Mouse (Mus musculus) WW6 (cell line): Measurements from ENCODE around the gene Cdadc1.

Experiments used
- DNase-seq: peaks from one replicate; pipeline ENCODE4 v3.0.0-alpha.2; 2013; ENCODE audit warnings: low read depth, low spot score

The Cdadc1 gene

DNA sequence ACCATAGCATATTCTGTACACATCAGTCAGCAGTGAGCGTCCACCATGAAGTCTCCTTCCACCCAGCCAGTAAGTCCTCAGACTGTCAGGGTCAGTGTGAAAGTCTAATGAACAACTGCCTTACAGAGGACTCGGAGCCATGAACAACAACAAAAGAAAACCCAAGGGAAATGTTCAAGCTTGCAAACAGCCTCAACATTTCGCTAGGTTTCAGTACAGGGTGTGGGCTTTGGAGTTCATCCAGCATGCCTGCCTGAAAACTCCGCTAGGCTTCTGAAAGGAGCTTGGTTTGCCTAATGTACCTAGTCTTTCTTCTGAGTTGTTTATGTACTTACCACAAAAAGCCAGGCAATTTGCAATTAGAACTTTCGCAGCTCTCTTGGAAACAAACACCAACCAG is 53.8 kb downstream of the Cdadc1 start:
- DNase-seq, result no peak

- DNase-seq, result no peak
These were observed 54.5 kb downstream of the Cdadc1 start for GRCm38 (mm10) chr14:59543158-59543826.

- no peak for DNase-seq
These were observed 57.0 kb downstream of the Cdadc1 start for GRCm38 (mm10) chr14:59540761-59541160.

- DNase-seq, result no peak
These were observed 57.5 kb downstream of the Cdadc1 start for GRCm38 (mm10) chr14:59540230-59540629.

DNA sequence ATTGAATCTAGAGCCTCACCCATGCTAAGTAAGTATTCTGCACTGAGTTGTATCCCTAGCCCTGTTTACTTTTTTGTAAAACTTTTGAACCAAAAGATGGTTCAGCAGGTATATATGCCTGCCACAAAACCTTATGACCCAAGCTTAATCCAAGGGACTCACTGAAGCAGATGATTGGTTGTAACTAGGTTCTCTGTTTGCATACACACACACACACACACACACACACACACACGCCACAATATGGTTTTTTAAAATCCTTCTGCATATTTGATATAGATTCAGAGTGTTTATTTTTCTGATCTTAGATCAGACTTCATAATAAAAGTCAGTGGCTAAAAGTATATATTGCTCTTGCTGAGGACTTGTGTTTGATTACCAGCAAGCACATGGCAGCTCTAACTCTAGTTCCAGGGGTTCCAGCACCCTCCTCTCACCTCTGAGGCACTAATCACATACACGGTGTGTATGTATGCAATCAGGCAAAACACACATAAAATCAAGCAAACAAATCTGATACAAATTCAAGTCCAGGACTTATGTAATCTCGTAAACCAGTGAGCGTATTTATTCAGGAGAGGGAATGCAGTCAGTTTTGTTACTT is 59.8 kb downstream of the Cdadc1 start:
- no peak for DNase-seq

- no peak for DNase-seq
These were observed 63.9 kb downstream of the Cdadc1 start for GRCm38 (mm10) chr14:59533908-59534307.

DNA sequence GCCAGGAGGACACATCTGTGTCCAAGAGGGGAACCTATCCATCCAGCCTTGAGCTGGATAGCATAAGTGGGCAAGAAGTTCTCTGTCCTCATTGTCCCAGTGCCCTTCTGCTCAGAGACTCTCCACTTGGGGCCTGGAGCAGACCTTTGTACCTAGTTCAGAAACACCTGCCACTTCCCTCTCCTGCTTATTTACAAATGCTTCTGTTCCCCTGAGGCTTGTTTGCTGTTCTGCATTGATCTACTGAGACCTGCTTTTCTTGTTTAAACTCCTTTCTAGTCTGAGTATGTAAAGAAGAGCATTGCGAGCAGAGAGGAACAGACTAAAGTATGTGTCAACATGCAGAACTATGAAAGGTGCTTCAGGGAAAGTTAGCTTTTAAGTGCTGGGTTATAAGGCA is 64.8 kb downstream of the Cdadc1 start:
- DNase-seq, result no peak

GRCm38 (mm10) chr14:59530801-59531200 is 67.0 kb downstream of the Cdadc1 start:
- no peak for DNase-seq

DNA sequence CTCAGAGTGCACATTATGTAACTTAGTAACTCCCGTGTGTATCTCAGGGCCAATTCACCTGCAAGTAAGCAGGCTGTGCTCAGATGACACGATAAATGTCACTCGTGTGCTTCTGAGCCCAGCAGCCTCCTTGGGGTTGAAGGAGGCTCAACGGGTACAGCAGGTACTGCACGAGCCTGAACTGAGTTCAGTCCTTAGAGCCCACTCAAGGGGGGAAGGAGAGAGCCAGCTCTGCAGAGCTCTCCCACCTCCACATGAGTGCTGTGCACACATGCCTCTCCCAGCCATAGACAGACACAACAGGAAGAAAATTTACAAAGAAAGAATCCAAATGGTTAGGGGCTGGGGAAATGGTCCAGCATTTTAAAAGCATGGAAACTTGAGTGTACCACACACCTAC is 71.9 kb downstream of the Cdadc1 start:
- DNase-seq, result no peak

DNA sequence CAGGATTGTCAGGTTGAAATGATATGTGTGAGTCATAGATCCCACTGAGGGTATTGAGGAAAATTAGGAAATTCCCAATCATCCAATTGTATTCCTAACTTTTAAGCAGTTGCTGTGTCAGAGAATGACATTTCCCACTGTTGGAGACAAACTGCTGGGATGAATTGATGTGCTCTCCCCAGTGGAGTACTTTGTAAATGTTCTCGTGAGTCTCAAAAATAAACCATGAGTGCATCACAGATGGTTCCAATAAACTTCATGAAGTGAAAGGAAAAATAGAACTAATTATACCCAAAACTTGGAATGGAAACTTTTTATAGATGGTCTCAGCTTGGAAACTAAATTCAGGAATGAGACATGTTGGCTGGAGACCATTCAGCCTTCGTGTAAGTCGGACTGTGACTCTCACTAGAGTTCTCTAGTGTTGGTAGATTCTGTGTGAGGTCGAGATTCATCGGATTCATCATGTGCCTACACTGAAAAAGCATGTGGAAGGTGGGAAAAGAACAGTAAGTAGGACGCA is 83.8 kb downstream of the Cdadc1 start:
- DNase-seq, result no peak
